Mouse (Mus musculus) small intestine, adult 2 months (tissue): ENCODE data around the gene 4930404N11Rik.

Source experiments
- CTCF ChIP-seq: fragments of 200-500 bp; IDR thresholded peaks from 2 replicates; pipeline ENCODE4 v1.5.1; 2012; ENCODE audit warnings: low read depth, mild to moderate bottlenecking, control low read depth, inconsistent platforms, low read length, moderate library complexity, mixed read lengths; ENCODE audit not compliant: insufficient replicate concordance, insufficient read length; ENCODE audit errors: extremely low read depth
- POLR2A ChIP-seq: fragments of 200-500 bp; IDR thresholded peaks from 2 replicates; pipeline ENCODE4 v1.6.1; 2012; ENCODE audit warnings: low read depth, mild to moderate bottlenecking, control low read depth, inconsistent platforms, low read length, moderate library complexity

GRCm38 (mm10) chr10:81355533-81355932 lies 10.1 kb downstream of the 4930404N11Rik start:
- no peak for TF ChIP-seq CTCF
- TF ChIP-seq POLR2A, result no peak
